Mouse (Mus musculus) cerebellum, postnatal 25 days (tissue): ENCODE data around the gene Lrfn4.

ENCODE experiments used
- DNase-seq, 2 experiments: peaks; one replicate each; pipeline ENCODE4 v3.0.0; 2021; ENCODE audit warnings: mixed read lengths in 2 of 2

The Lrfn4 gene

DNA sequence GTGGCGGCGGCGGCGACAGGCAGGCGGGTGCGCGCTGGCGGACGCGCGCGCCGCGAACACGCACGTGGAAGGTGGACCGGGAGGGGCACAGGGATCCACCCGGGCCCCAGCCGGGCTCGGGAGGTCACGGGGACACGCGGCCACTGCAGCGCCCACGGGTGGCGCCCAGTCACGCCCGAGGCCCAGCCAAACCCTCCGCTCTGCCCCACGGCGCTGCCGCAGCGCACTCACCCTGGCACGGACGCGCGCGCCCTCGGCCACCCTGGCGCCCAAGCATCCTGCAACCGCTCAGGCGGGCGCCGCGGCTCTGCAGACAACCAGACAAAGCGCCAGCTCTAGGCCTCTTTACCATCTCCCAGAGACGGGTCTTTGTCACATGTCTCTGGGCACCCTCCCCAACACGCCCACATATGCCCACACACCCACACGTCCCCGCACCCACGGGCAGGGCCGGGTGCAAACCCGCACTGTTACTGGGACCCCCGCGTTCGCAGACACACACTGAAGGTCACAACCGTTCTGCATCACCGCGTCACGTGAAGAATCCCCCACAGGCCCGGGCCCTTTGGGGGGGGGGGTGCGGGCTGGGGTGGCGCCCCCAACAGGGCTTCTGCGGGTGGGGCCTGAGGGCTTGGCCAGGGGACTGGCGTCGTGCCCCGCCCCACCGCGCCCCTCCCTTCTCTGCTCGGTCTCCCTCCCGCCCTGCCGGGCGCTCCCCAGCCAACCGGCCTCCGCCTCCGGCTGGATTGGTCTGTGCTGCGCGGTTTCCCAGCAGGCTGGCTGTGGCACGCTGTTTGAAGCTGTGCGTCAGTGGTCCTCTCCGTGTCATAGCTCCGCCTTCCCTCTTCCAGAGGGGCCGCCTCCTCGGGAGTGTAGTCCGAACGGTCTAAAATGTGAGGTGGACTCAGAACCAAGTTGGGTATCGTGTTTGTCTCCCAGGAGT is at the start of gene Lrfn4:
Gene Lrfn4, minus strand, starts transcription at position 517 of the 943 bp plus-strand sequence.
- DNase-seq: peak; percentile 86 to 93

DNA sequence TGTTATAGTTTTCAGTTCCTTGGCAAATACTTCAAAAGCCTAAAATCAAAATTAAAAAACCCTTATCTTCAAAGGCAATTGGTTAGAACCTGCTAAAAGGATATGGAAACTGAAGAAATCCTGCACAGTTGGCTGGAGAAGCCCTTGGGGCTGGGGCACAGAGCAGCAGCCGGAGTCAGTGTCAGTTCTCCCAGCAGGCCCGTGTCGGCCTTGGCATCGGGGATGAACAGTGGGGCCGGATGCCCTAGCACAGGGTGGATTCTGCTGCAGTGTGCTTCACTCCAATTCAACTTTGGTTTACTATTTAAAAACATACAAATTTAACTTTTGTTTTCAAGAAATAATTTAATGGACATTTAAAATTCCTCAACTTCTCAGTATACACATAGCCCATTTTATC is 42.7 kb upstream of the Lrfn4 start:
- DNase-seq: peak; percentile 61 to 76

DNA sequence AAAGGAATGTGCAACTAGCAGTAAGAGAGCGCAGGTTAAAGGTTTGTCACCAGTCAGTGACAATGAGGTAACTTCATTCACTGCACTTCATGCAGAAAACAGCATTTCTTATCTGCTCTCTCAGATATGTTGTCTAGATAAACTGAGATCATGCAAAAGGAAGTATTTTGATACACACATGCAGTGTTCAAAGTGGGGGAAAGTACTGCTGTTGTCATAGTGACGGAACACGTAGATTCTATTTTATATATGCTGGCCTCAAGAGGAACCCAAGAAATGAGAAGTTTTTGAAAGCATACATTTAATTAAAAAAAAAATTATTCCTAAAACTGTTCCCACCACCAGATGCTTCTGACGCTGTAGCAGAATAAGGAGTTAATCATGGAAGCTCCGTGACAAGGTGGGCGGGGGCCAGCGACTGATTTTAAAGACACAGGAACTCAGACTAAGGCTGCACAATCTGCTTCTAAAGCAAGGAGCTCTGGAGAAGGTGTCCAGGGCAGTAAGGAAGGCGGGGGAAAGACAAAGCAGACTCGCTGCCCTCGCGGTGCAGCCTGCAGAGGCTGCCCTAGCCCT is 31.5 kb upstream of the Lrfn4 start:
- no peak for DNase-seq

DNA sequence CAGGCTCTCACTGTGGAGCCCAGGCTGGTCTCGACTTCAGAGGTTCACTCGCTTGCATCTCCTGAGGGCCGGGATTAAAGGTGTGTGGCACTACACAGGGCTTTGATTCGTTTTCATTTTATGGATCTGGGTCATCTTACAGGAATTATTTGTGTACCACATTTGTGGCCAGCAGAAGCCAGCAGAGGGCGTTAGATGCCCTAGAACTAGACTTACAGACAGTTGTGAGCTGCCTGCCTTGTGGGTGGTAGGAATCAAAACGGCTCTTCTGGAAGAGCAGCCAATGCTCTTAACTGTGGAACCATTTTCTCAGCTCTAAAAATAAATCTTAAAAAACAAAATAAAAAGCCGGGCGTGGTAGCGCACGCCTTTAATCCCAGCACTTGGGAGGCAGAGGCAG is 28.8 kb upstream of the Lrfn4 start:
- DNase-seq: peak; percentile 77 to 85

DNA sequence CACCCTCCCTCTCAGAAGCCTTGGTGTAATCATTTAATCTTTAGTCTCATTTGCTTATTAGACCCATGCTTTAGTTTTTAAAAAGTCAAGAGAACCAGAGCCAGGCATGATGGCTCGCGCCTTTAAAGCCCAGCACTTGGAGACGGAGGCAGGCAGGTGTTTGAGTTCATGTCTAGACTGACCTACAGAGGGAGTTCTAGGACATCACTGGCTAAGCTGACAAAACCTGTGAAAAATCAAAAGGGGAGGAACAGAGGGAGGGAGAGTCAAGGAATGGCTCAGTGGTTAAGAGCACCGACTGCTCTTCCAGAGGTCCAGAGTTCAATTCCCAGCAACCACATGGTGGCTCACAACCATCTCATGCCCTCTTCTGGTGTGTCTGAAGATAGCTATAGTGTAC is 20.5 kb upstream of the Lrfn4 start:
- DNase-seq: no peak

DNA sequence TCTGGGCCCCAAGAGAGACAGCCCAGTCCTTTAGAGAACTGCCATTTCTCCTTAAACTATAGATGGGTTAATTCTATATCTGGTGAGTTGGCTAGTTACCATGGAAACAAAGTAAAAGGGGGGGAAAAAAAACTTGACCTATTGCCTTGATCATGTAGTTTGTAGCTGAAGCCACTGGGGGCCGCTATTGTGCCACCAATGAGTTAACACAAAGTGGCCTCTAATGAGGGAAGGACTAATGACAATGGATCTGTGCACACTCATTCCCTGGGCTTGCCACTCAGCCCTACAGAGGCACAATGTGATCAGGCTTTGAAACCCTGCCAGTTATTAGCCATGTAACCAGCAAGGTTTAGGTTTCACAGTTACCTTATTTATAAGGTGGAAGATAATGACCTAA is 13.4 kb upstream of the Lrfn4 start:
- DNase-seq: peak; percentile 83 to 90

DNA sequence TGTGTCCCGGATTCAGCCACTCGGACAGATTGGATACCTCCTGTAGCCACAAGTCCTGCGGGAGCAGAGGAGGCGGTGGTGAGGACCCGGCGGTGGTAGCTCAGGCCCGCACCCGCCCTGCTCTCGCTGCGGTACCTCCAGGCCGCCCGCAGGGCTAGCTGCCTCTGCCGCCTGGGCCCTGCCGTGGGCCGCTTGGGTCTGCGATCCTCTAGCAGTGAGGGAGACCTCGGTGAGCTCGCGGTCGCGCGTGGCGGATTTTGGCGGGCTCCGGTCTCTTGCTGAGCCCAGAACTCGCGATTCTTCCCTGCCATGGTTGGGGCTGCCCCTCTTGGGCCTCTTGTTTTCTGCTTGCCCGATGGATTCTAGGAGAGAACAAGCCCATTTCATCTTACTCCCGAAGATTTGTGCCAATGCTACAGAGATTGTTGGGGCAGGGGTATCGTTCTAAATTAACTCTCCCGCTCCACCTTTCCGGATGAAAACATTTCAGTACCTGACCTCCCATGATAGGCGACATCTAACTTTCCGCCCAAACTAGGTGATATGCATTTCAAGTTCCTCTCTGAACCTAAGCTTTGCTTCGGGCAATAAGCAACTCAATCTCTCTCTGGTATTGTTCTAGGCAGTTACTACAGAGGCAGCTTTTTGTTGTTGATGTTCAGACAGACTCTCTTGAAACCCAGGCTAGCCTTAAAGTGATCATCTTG is 10.5 kb upstream of the Lrfn4 start:
- peak in 1 of 2 experiments; percentile 67 for DNase-seq

DNA sequence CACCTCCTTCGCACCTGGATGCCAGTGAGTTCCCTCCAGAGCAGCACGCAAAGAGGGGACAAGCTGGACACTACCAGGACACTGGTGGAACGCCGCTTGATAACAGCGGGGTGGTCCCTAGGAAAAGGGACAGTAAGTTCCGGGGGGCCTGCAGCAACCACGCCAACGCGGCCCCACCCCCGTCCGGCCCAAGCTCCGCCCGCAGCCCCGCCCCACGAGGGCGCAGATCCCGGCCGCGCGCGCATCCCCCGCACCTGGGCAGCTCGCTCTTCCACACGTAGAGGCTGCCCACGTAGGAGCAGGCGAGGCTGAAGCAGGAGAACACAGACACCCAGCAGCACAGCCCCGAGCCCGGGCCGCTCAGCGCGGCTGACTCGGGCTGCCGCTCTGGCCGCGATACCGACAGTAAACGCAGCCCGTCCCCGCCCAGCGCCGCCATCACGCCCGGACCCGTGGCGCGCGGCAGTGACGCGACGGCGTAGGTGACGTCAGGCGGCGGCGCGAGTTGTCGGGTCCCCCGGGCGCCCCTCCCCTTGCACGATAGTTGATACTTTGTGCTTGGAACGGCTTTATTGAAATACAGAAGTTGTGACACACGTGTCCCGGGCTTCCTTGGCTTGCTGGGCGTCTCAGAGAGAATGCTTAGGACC is 9.8 kb upstream of the Lrfn4 start, which contains the start of gene Rce1:
Gene Rce1, minus strand, starts transcription at position 463 of the 650 bp plus-strand sequence.
- DNase-seq: peak; percentile 94 to 96

DNA sequence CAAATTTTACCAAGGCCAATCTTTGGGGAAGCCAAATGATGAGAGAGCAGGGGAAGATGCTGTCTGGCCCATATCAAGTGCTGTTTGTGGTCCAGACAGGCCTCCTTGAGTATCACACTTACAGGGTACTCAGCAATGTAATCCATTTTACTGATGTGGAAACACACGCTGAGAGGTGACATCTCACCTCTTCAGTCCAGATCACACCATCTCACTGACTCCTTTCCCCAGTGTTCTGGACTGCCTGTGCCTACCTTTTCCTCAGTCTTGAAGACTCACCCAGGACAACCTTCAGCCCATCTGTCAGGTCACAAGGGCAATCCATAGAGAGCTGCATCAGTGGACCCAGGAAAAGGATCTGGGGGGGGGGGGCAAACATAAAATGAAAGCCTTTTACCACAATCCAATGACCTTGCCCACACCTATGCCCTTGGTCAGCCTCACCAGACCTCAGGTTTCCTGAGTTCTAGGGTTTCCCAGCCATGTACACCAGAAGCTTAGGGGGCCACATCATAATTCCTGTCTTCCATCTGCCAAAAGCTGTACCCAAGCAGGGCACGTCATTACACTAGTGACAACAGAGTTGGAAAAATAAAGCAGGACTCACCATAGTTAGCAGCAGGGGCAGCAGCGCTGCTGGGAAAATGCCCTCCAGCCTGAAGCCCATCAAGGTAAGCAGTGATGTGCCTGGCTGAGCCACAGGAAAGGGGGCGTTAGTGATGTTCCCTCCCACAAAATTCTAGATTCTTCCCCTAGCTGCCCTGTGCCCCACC is 9.1 kb upstream of the Lrfn4 start:
- DNase-seq: peak in 1 of 2 experiments; percentile 7

DNA sequence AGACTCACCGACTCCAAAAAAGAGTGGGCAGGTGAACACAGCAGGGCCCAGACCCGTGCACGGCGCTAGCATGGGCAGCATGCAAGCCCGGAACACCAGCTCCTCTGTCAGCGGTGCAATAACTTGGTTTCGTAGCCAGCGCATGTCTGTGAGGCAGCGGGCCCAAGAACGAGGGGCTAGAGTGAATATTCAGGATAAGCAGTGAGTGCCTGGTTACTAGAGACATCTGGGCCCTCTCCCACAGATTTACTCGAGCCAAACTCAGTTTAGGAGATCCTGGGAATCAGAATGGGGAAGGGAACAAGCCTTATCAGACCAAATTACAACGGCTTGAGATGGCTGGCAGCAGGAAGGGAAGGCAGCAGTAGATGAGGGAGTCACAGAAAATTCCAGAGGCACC is 8.5 kb upstream of the Lrfn4 start:
- DNase-seq: peak in 1 of 2 experiments; percentile 6

DNA sequence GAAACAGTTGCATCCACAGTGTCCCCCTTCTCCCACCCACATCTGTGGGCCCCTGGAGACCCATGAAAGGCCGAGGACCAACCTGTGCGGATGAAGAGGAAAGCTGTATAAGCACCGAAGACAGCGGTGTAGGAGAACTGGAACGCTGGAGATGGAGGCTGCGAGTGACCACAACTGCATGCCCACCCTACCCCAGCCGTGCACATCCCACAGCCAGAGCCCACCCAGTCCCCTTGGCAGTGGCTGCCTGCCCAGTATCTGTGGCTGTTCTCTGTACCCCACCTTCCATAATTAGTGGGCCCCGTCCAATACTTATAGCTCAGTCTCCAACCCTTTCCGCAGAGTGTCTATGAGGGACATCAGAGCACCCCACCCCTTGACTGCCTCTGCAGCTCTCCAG is 8.0 kb upstream of the Lrfn4 start:
- peak in 1 of 2 experiments; percentile 6 for DNase-seq

DNA sequence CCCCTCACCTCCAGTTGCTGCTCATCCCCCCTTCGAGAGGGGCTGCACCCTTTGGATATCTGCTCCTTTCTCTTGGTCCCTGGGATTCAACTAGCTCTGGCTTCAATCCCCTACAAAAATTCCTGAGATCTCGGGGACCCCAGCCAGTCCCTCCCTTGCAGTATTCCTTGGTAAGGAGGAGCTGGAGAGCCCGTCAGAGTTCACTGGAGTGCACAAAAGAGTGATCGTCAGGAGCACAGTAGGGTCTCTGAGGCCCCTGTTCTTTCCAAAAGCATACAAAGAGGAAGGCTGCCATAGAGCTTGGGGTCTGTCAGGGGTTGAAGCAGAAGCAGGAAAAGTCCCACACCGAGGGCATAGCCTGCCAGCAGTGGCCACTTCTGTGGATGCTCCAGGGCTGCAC is 7.3 kb upstream of the Lrfn4 start:
- DNase-seq: no peak

DNA sequence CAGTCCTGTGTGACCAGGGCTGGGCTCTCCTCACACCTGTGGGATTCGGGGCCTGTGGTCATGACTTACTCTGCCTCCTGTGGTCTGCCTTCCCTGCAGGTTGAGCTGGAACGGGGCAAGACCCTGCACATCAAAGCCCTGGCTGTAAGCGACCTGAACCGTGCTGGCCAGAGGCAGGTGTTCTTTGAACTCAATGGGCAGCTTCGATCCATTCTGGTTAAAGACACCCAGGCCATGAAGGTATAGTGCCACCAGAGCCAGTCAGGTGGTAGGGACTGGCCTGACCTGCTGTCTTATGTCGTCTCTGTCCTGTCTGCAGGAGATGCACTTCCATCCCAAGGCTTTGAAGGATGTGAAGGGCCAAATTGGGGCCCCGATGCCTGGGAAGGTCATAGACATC is 5.3 kb upstream of the Lrfn4 start:
- DNase-seq: peak in 1 of 2 experiments; percentile 6

DNA sequence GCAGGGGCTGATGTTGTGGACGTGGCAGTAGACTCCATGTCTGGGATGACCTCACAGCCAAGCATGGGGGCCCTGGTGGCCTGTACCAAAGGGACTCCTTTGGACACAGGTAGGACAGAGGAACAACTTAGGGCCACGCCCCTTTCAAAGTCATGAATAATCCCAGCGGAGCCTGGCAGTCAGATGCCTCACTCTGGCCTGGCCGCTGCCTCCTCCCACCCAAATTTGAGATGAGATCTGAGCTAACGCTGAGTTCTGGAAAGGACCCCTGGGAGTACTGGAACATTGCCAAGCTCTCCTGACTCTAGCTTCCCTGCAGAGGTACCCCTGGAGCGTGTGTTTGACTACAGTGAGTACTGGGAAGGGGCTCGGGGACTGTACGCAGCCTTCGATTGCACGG is 4.0 kb upstream of the Lrfn4 start:
- DNase-seq: no peak

DNA sequence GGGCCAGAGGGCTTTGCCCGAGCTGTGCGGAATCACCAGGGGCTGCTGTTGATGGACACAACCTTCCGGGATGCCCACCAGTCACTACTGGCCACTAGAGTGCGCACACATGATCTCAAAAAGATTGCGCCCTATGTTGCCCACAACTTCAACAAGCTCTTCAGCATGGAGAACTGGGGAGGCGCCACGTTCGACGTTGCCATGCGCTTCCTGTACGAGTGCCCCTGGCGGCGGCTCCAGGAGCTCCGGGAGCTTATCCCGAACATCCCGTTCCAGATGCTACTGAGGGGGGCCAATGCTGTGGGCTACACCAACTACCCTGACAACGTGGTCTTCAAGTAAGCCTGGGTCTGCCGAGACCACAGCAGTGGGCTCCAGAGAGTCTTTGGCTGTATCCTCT is 2.7 kb upstream of the Lrfn4 start:
- DNase-seq: no peak

DNA sequence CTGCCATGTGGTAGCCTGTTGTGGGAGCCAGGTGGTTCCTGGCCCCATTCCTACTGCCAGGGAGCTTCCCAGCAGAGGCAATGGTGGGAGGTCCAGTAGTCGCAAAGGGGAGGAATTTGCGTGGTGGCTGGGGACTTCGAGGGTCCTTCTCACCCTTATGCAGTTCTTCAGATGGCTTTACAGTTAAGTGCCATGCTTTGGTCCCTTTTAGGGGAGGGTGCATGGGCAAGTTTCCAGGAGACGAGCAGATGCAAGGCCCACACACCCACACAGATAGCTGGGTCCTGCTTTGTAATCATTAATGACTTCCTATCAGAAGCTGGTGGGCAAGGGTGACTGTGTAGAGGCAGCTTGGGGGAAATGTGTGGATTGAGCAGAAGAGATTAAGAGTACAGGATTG is 1.1 kb upstream of the Lrfn4 start:
- DNase-seq: no peak

DNA sequence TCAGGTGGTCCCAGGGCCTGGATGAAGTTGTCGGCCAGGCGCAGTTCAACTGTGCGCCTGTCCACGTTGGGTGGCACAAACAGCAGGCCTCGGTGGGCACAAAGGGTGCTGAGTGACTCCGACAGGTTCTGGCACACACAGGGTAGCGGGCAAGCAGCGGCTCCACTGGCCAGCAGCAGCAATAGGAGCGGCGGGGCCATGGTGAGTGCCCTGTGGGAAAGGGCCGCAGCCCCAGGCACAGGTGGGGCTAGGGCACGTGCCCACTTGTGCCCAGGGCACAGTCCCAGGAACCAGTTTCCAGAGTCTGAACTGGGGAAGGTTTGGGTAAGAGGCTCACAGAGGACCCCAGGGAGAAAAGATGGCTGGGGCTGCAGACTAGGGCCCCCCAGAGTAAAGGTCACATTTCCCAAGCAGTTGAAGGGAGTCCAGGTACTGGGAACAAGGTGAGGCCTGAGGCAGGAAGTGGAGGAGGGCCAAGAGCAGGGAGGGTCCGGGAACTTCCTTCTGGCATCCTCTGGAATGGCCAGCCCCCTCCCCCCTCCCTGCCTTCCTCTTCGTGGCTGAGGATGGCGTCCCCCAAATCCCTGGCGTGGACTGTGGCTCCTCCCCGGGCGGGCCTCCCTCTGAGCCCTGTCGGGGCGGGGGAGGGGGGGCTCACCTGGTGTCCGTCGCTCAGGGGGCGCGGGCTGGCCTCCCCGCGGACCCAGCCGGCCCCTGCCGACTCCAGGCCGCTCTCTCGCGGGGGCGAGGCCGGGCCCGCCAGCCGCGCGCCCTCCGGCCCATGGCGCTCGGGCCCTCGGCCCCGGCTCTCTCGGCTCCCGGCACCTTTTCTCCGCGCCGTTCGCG is 939 bp downstream of the Lrfn4 start:
- DNase-seq: peak; percentile 52 to 58

DNA sequence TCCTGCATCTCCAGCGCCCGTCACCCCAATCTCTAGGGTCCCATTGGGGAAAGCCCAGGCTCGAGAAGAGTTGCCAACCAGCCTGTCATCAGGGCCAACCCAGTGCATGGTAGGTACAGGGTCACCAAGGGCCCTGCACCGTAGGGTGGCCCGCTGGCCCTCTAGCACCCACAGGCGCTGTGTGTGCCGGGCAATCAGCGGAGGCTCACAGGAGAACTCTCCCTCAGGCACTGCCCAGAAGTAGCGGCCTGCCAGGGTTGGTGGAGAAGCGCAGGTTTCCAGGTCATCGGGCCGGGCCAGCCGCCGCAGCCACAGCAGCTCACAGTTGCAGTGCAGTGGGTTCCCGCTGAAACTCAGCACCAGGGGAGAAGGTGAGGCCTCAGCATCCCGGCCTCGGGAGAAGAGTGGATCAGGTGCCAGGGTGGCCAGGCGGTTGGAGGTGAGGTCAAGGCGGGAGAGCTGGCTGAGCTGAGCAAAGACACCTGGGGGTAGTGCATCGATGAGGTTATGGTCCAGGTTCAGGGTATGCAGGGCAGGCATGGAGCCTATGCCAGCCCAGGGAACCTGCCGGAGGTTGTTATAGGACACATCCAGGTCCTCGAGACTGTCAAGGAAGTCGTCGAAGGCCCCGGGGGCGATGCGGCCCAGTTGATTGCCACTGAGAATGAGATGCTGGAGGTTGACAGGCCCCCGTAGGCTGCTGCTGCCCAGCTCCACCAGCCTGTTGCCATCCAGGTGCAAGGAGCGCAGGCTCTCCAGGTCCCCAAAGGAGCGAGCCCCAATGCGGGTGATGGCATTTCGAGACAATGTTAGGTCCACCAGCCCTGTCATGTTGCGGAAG is 1.8 kb downstream of the Lrfn4 start:
- DNase-seq: no peak

DNA sequence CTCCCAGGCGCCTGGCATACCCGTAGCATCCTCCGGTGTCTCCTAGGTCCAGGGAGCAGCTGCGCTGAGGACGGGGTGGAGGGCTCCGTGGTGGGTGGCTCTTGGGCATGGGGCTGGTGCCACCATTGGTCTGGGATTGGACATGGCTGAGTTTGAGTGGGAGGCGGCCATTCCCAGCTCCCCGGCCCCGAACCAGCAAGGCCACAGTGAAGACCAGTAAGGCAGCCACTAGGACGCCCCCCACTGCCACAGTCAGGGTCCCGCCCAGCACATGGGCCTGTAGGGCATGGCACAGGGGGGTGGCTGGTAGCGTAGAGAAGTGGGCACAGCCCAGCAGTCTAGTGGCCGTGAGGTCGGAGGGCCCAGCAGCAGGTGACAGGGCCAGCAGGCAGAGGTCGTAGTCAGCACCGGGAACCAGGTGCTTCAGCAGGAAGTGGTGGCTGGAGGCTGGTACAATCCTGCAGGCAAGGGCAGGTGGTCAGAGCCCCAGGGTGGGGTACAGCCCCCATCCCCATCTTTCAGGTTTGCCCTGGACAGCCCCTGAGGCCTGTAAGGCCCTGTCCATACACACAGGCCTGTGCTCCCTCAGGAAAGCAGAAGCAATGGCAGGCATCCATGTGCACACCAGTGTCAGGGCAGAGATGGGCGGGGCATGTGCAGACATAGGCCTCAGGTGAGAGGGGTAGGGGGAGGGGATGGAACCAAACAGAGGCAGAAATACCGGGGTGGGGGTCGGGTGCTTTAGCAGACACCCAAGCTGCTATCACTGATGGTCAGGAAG is 3.1 kb downstream of the Lrfn4 start:
- DNase-seq: no peak
